Mouse (Mus musculus): ENCODE results near the gene Mea1. TPM values are rescaled to one million over a fixed set of nuclear protein-coding genes. Genes with fewer than 3 reads are reported as not detected.

Mea1 gene
- polyA plus RNA-seq, 1 experiment from 2014 or later: 106 TPM

DNA sequence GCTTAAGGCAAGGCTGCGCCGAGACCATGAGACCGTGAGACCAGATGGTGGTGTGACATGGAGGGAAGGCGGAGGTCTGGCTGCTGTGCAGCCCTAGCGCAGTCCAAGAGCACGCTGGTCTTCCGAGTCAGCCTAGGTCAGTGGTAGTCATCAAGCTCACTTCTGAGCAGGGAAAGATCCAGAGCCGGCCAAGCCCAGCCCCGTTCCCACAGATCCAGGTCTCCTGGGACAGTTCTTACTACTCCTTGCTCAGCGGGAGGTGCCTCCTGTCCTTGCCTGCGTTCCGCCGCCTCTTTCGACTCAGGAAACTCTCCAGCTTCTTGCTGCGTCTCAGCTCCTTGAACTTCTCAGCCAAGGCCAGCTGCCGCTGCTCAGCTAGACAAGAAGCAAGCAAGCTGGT is 10.9 kb upstream of the Mea1 start:
- DNase-seq (ENCODE audit: low spot score): no peak

DNA sequence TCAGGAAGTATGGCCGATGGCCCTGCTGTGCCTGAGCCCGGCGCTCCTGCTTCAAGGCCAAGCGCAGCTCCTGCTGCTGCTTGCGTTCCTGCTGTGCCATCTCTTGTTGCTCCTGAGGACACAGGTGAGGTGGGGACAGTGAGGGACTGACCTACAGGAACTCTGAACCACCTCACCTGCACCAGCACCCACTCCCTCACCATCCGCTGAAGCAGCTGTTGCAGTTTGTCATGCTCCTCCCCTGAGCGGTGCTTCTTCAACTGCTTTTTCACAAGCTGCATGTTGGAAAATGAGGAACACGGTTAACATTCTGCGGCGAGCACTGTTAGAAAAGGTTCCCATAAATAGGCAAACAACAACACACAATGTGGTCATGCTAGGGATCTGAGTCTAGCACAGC is 8.7 kb upstream of the Mea1 start:
- DNase-seq (ENCODE audit: low spot score): no peak

DNA sequence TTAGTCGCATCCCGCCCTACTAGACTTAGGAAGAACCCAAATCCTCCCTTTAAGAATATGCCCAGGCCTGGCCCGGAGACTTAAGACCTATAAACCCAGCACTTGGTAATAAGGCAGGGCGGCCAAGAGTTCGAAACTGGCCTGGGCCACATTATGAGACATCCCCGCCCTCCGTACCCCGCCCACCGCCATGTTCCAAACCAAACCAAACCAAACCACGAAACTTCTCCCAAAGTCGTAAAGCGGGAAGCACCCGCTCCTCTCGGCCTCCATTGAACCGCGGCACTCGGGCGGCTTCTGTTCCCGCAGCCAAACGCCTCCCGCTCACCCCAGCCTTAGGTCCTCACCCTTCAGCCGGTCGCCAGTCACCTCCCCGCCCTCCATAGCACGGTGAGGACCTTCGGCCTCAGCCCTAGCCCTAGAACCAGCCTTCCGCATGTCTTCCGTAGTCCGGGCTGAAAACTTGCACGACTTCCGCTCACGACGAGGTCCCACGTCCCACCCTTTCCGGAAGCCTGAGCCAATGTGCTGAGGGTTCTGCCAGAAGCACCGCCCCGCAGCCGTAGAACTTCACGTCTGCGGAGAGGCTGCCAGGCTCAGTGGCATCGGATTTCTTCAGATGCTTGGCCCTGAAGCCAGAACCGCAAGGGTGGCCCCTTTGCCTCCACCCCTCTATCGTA is 4.6 kb upstream of the Mea1 start, which contains the start of gene Rrp36:
Gene Rrp36, minus strand, starts transcription at position 503 of the 680 bp plus-strand sequence.
- DNase-seq (ENCODE audit: low spot score): peak; percentile 92

DNA sequence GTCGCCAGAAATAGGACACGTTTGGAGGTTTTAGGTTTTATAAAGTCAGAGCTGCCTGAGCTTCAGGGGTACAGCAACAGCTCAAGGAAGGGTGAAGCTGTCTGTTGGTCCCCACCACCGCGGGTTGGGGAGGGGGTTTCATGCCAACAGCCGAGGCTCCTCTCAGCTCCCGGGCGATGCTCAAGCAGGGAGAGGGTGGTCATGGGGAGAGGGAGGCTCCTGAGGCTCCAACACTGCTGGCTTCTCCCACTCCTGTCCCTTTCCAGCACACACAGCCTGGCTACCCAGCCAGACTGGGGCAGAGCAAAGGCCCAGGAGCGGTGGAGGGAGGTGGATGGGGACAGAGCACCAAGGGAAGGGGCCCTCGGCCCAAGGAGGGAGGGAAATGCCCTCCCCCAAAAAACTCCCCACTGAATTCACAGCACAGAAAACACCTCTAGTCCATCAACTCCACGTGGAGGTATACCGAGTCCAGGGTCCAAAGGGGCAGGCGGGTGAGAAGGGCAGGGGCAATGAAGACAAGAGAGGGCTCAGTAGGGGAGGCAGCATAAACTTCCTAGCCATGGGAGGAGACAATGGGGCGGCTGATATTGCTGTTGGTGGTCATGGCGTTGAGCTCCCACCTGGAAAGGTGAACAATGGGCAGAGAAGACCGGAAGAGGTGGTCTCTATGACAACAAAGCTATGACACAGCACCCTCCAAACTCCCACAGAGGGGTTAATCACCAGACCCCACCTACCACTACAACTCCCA is 3.9 kb upstream of the Mea1 start:
- DNase-seq (ENCODE audit: low spot score): no peak

DNA sequence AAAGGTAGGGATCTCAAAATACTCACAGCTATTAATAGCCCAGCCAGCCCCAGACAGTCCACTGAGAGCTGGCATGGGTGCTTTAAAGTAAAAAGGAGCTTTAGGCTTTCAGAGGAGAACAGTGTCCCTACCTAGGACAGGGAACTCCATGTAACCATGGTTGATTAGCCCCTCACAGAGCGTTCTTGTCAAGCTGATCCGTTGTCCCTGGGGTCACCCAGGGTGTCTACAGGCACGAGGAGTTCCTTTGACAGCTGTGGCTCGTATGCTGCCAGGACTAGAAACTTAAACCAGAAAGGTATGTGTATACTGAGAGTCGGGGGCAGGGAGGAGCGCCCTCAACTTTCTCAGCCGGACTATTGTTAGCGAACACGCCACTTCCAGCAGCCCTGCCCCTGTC is 318 bp downstream of the Mea1 start:
- DNase-seq (ENCODE audit: low spot score): no peak

DNA sequence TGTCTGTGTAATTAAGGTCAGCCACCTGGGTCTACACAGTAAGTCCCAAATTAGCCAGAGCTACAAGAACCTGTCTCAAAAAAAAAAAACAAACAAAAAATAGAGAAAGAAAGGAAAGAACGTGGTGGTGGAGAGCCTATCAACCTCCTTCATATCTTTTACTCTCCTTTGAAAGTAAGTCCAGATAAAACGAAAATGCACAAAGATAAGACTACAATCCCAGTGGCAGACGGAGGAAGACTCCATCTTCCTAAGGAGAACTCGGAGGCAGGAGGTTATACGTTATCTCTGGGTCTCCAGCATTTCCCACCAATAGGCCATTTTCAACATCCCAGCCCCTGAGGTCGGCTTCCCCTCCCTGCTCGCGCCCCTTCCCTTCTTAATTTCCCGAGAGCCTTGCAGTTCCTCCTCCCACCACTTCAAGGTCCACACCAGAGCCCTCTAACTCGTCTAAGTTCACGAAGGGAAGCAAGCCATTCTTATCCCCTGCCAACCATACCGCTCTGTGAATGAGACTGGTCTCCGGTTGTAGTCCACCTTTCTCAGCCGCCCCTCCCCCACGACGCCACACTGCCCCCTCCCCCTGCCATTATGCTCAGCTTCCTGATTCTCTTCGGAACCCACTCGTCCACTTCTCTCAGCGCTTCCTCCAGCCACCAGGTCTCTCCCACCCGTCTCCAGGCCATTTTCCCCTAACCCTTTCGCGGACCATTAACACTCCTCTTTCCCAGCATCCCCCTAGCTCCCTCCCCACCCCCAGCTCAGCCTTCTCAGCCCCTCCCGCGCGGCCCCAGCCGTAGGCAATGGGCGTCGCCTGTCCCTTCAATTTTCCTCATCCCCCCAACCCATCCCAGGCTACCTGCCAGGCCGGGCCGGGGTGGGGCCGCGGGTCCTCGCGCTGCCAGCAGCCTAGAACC is 1.5 kb downstream of the Mea1 start:
- DNase-seq (ENCODE audit: low spot score): peak; percentile 53

DNA sequence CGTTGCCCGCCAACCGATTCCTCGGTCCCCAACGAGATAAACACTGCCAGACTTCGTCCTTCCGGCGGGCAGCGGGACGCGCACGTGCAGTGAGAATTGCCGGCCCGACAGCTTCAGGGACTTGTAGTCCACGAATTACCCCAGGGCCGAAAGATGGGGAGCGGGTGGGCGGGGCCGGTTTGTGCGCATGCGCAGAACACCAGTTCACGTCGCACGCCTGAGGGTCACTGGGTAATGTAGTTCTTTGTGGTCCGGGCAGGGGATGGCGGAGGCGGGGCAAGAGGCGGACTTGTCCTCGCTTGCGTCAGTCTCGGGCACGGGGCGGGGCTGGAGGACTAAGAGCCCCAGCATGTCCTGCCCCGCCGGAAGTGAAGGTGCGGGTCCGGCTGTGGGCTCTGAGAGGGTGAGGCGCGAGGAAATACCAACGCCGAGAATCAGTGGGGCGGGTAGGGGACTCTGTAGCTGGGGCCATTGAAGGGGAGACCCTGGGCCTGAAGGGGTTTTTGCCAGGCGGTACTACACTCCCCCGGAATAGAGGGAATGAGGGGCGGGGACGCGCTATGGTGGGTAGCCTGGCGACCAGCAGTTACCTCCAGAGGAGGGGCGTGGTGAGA is 2.3 kb downstream of the Mea1 start, which contains the start of gene Klhdc3:
Gene Klhdc3, minus strand, starts transcription at position 155 of the 614 bp plus-strand sequence.
- peak; percentile 99 for DNase-seq (ENCODE audit: low spot score)

DNA sequence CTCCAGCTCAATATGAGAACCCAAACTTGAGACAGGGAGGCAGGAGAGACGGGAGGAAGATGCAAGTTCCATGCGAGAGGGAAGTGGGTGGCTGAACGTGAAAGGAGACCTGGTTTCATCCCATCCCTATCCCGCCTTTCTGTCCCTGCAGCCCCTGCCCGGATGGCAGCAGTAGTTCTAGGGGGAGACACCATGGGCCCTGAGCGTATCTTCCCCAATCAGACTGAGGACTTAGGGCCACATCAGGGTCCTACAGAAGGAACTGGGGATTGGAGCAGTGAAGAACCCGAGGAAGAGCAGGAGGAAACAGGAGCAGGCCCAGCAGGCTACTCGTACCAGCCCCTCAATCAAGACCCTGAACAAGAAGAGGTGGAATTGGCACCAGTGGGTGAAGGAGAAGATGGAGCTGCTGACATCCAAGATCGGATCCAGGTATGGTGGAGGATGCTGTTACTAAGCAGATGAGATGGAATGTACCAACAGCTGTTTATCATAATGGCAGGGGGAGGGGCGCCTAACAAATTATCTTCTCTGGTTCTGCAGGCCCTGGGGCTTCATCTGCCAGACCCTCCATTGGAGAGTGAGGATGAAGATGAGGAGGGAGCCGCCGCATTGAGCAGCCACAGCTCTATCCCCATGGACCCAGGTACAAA is 3.0 kb downstream of the Mea1 start:
- no peak for DNase-seq (ENCODE audit: low spot score)

DNA sequence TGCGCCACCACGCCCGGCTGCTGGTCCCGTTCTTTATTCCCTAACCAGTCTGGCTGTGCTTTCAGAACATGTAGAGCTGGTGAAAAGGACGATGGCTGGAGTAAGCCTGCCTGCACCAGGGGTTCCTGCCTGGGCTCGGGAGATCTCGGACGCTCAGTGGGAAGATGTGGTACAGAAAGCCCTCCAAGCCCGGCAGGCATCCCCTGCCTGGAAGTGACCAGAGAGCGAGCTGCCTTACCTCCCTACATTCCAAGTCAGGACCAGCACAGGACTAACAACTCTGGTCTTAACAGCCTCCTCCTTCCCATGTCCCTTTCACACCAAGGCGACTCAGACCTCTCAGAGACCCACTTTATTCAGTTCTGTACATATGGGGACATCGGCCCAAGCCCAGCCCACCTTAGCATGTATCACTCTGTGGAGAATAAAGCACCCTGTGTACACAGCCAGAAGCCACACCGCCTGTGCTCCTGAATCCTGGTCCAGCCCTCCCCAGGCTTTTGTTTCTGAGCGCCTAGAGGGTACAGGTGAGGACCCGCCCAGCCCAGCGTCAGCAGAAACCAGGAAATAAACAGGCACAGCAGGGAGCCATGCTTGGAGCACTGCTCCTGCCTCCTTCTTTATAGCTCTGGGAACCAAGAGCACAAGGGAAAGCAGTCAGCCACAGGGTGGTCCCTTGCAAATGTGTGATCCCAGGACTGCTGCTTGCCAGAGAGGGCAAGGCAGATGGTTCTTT is 4.2 kb downstream of the Mea1 start:
- no peak for DNase-seq (ENCODE audit: low spot score)

DNA sequence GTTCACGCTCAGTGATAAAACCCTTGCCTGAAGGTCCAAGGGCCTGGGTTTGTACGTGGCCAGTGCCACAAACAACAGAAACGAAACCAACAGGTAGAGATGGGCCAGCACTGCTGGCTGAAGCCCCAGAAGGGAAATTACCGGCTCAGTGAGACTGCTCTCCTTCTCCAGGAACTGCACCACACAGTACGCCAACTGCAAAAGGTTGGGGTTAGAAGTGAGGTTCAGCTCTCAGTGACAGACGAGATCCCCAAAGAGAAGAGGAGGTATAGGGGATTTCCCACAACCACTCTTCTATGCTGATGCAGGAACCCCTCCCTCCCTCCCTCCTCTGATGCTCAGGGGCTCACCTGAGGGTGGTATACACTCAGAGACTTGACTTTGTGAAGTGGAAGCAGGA is 7.3 kb downstream of the Mea1 start:
- DNase-seq (ENCODE audit: low spot score): no peak

DNA sequence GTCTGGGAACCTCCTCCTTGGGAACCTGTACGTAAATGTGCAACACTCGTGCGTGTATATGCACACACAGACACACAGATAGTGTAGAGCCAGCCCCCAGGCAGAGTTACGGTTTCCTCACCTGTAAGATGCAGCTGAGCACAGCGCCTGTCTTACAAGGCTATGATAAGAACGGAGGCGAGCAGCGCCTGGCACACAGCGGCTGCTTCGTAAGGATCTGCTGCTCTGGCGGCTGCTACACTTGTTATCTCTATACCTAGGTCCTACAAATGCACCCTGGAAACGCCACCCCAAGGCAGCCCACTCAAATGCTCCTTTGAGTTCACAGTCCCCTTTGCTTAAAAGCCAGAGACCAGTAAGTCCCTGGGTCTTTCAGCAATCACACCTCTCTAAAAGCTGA is 12.1 kb downstream of the Mea1 start:
- DNase-seq (ENCODE audit: low spot score): no peak

DNA sequence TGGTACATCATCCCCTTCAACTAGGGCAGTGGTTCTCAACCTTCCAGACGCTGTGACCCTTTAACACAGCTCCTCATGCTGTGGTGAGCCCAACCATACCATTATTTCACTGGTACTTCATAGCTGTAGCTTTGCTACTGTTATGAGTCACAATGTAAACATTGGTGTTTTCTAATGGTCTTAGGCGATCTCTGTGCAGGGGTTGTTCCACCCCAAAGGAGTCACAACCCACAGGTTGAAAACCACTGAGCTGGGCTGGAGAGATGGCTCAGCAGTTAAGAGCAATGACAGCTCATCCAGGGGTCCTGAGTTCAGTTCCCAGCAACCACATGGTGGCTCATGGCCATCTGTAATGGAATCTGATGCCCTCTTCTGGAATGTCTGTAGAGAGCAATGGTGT is 12.8 kb downstream of the Mea1 start:
- DNase-seq (ENCODE audit: low spot score): no peak

DNA sequence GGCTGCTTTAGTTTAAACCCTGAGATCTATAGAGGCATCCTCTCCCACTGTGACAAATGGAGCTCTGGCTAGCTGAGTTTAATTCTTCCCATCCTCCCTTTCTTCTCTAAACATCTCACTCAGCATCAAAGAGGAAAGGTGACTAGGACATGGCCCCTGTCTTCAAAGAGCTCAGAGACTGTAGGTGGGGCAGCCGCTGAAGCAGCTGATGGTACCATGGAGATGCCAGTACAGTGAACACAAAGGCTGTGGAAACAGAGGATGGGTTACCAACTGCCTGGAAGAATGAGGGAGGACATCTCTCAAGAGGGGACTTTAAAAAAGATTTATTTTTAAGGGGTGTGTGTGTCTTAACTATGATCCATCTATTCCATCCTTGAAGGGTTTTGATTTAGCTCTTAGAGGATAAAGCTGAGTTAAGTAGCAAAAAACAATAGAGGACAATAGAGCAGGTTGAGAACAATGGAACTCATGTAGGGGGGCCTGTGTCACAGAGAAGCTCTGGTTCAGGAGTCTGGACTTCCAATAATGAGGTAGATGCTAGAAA is 16.0 kb downstream of the Mea1 start:
- no peak for DNase-seq (ENCODE audit: low spot score)

DNA sequence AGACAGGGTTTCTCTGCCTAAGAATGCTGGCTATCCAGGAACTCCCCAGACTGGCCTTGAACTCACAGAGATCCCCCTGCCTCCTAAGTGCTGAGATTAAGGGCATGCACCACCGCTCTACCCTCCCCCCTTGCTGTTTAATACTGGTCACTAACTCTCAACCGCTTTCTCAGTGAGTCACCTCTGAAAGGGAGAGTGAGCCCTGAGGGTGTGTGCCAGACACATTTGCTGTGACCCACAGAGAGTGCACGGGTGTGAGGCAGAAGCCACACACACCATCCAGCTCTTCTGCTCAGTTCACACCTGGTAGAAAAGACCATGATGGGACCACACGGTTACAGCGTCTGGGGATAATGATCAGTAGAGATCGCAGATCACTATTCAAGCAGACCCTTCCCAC is 19.9 kb downstream of the Mea1 start:
- DNase-seq (ENCODE audit: low spot score): no peak

DNA sequence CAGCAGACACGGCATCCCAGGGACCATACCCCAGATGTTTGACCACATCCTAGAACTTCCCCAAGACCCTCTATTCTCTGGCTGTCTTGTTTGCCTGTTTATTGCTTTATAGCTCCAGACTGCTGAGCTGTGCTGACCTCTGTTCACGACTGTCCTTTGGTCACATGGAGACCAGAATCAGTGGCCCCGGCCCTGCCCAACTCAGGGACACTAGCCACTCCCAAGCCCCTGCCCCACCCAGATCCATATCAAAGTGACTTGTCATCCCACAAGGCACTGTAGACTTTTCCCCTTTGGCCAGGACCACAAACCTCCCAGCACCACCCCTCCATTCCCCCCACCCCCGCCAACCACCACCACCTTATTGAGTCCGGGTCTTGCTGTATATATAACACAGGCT is 20.7 kb downstream of the Mea1 start:
- no peak for DNase-seq (ENCODE audit: low spot score)

DNA sequence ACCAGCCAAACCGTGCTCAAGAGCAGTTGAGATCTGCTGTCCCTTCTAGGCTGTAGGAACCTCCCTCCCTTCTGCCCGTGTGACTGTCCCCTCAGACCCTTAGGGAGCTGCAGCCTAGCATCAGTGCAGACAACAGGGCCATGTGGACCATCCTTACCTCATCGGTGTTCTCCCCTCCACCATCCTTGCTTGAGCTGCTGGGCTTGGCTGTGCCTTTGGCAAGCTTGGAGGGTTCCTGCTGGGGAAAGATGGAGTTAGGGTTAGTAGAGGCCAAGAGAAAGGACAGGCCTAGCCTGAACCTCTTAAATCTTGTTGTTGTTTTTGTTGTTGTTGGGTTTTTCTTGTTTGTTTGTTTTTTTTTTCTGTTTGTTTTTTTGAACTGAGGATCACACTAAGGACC is 21.3 kb downstream of the Mea1 start:
- no peak for DNase-seq (ENCODE audit: low spot score)

DNA sequence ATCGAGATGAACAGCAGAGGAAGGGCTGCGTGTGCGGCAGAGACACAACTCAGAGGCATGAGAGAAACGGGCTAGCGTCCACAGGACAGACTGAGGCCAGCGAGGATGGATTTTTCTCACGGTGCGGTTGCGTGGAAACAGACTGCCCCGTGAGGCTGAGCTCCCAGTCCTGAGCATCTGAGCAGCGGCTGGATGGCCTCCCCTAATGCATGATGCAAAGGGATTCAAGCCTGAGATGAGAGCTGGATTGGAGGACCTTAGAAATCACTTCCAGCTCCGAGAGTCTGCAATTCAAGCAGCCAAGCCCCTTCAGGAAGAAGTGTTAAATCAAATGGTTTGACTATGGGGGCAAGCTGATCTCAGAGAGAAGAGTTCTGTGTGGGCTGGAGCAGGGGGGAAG is 22.9 kb downstream of the Mea1 start:
- no peak for DNase-seq (ENCODE audit: low spot score)

DNA sequence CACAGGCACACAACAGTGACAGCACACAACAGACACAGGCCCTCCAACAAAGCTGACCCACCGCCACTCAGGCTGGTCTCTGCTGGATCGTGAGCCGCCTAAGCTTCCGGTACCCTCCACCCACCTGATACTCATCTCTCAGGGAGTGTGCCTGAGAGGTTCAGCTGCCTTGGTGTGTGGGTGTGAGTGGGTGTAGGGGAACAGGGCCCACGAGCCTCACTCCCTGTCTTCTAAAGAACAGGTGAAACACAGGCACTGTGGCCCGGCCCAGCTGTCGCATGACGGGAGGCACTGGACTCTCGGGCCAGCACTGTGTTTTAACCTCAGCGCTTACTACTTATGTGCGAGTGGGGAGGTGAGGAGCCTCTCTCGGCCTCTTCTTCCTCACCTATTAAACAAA is 23.5 kb downstream of the Mea1 start:
- no peak for DNase-seq (ENCODE audit: low spot score)

DNA sequence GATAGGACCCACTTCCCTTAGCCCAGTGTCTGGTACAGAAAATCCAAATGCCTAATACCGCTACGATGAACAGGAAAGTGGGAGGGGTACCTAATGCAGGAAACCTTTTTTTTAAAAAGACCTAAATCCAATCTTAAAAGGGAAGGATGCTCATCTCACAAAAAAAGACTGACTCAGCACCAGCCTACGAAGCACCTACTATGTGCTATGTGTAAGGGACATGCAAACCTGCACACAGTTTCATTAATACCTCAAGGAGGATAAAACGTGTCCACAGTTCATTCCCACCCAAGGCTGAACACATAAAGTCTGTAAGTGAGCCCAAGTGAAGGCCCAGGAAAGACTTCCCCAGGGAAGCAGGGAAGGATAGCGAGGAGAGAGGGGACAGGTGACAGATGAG is 23.9 kb downstream of the Mea1 start:
- no peak for DNase-seq (ENCODE audit: low spot score)

Measured in thymus, postnatal 0 days (tissue).